Mouse (Mus musculus) kidney, adult 2 months (tissue): ENCODE measurements at regions not wholly inside any gene's neighbourhood (a gene's known extent, or its start where the extent isn't known, plus 50 kb on each side); places are given as distances from the start of the nearest gene placed in this dataset.
"Not testable (repeated sequence)": the region's sequence is repeated elsewhere in the genome, so short reads cannot be mapped to it uniquely, and the experiment has no call there.

Source experiments
- DNase-seq: peaks from one replicate; pipeline ENCODE4 v3.0.0; 2021
- H3K27ac ChIP-seq: fragments of 200-500 bp; 2 replicates; pipeline ENCODE4 v1.5.1; 2012; ENCODE audit warnings: low read depth, low read length, control low read depth, inconsistent platforms; ENCODE audit not compliant: insufficient read depth
- H3K27me3 ChIP-seq: fragments of 200-500 bp; replicated peaks from 2 replicates; pipeline ENCODE4 v1.6.1; 2012; ENCODE audit warnings: mild to moderate bottlenecking, moderate library complexity, low read length, inconsistent platforms; ENCODE audit not compliant: control insufficient read depth, insufficient read depth
- H3K36me3 ChIP-seq: fragments of 200-500 bp; 2 replicates; pipeline ENCODE4 v1.6.1; 2012; ENCODE audit warnings: mild to moderate bottlenecking, moderate library complexity, low read length, inconsistent platforms; ENCODE audit not compliant: control insufficient read depth, insufficient read depth
- H3K4me1 ChIP-seq: fragments of 200-500 bp; 2 replicates; pipeline ENCODE4 v1.6.1; 2011; ENCODE audit warnings: low read length; ENCODE audit not compliant: control insufficient read depth, insufficient read depth
- H3K4me3 ChIP-seq: fragments of 200-500 bp; 2 replicates; pipeline ENCODE4 v1.5.1; 2011; ENCODE audit warnings: mild to moderate bottlenecking, low read depth, low read length, control low read depth; ENCODE audit not compliant: insufficient read depth
- CTCF ChIP-seq: fragments of 200-500 bp; conservative IDR thresholded peaks from 2 replicates; pipeline ENCODE4 v1.5.1; 2011; ENCODE audit warnings: low read depth, mild to moderate bottlenecking, control low read depth, low read length, moderate library complexity, mixed read lengths; ENCODE audit not compliant: insufficient read depth, insufficient read length
- POLR2A ChIP-seq: fragments of 200-500 bp; IDR thresholded peaks from one replicate; pipeline ENCODE4 v1.6.1; 2011; ENCODE audit warnings: low read depth, low read length, control low read depth
- WGBS: fragments of 180-500 bp; shearing (Covaris S2); methylation state at CpG from one replicate; pipeline ENCODE4 v1.1.7; 2018; 5-methylcytosine and 5-hydroxymethylcytosine counted together

DNA sequence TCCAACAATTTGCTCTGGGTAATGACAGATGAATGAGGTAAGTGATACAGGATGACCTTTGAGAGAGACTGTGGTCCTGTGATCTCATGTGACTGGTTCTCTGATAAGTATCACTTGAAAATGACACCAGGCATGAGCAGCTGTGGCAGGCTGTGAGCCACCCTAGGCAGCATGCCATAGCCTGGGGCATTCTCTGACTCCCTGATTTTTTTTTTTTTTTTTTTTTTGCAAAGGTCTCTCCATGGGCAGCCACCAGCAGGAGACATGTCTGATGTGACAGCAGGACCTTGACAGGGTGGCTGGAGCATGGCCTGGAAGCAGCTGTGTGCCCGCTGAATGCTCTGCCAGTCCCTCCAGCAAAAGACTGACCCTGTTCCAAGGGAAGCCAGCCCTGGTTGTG lies 116.4 kb upstream of the Vldlr start:
- Histone ChIP-seq H3K36me3 (no peaks in the 10 kb centered on the region), H3K27me3 (no peaks in the 10 kb centered on the region), H3K4me1 (no peaks in the 10 kb centered on the region), H3K27ac (no peak overlapping the region), H3K4me3 (no peak overlapping the region)
- WGBS = 75% methylated on average over 1 of the region's 1 CpGs
- TF ChIP-seq POLR2A = no peak
- TF ChIP-seq CTCF = no peak
- peak; percentile 4 for DNase-seq

DNA sequence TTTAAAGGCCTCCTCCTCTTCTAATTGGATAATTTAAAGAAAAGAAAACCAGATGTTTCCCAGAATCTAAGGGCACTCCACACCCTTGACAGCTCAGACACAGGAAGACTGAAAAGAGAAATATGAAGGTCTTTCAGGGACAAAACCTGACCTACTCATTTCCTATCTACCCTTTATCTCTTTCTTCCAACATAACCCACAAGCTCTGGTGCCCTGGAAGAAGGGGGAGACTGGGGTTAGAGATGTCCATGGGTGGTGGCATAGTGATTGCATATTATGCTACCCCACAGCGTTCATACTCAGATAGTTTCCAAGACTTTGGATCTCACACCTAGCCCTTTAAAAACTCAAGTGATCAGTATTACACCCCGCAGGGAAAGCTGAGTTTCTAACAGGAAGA lies 105.8 kb upstream of the Vldlr start:
- Histone ChIP-seq H3K4me3 (no peak overlapping the region), H3K27me3 (no peaks in the 10 kb centered on the region), H3K36me3 (no peaks in the 10 kb centered on the region), H3K27ac (no peak overlapping the region), H3K4me1 (no peaks in the 10 kb centered on the region)
- TF ChIP-seq CTCF = no peak
- TF ChIP-seq POLR2A = no peak
- WGBS = 76% methylated on average over 2 of the region's 2 CpGs
- DNase-seq = no peak

DNA sequence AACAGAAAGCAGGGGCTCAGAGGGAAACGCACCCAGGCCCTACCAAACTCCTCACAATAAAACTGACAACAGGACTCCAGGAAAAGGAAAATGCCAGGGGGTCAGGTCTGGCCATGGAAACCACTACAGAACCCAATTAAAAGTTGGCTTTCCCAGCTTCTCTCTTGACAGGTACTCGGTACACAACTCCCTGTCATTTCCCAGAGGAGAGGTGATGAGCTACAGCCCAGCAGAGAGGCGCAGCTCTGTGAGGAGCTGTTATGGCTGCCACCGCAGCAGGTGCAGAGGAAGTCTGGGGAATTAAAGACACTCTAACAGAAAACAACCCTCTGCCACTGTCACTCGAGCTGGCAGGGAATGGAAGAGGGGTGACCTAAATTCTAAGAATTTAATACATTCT lies 95.4 kb upstream of the Vldlr start:
- TF ChIP-seq POLR2A = no peak
- TF ChIP-seq CTCF = no peak
- 75% methylated on average over 5 of the region's 5 CpGs for WGBS
- no peak overlapping the region for H3K27ac ChIP-seq

DNA sequence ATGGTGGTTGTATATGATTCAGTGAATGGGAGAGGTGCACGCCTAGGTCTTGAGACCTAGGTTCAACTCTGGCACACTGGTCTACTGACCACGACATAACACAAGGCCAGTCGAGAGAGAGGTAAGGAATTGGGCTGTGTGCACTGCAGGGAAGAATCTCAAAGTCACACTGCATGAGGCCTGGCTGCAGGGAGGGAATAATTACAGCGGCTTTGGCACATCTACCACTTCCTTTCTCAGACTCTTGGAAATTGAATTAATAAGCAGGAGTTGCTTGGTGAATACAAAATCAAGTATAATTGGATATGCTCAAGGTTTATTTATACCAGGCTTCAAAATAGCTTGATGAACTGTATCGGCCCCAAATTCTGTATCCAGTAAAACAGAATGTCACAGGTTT lies 93.9 kb upstream of the Vldlr start:
- H3K27me3 ChIP-seq = no peaks in the 10 kb centered on the region
- H3K4me3 ChIP-seq = no peak overlapping the region
- TF ChIP-seq POLR2A = no peak
- TF ChIP-seq CTCF = no peak
- DNase-seq = peak; percentile 7
- H3K4me1 ChIP-seq = no peaks in the 10 kb centered on the region
- H3K36me3 ChIP-seq = no peaks in the 10 kb centered on the region
- 76% methylated on average over 5 of the region's 5 CpGs for WGBS
- H3K27ac ChIP-seq = no peak overlapping the region

More for the DNA sequence above, 95.4 kb upstream of the Vldlr start:
- Histone ChIP-seq H3K36me3 (no peaks in the 10 kb centered on the region), H3K27me3 (no peaks in the 10 kb centered on the region), H3K4me1 (no peaks in the 10 kb centered on the region), H3K4me3 (no peak overlapping the region)
- DNase-seq = no peak

DNA sequence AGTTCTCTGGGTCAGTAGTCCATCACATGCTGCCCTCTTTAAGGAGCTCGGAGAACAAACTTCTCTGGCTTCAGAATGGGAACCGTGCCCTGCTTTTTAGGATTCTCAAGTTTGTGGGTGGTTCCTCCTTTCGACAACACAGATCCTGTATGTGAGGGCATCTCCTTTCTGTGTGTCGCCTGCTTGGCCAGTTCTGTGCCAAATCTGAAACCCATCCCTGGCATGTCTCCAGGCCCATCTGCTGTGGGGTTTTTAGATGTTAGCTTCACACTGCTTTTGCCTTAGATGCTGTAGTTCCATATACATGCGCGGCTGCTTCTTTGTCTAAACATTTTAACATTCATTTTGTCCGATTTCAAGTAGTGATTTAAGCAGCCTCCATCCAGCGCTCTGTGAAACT lies 93.0 kb upstream of the Vldlr start:
- H3K27me3 ChIP-seq = no peaks in the 10 kb centered on the region
- 62% methylated on average over 8 of the region's 8 CpGs for WGBS
- no peak overlapping the region for H3K4me3 ChIP-seq
- no peak for DNase-seq
- no peaks in the 10 kb centered on the region for H3K4me1 ChIP-seq
- H3K36me3 ChIP-seq = no peaks in the 10 kb centered on the region
- H3K27ac ChIP-seq = no peak overlapping the region
- TF ChIP-seq CTCF (no peak), POLR2A (no peak)

DNA sequence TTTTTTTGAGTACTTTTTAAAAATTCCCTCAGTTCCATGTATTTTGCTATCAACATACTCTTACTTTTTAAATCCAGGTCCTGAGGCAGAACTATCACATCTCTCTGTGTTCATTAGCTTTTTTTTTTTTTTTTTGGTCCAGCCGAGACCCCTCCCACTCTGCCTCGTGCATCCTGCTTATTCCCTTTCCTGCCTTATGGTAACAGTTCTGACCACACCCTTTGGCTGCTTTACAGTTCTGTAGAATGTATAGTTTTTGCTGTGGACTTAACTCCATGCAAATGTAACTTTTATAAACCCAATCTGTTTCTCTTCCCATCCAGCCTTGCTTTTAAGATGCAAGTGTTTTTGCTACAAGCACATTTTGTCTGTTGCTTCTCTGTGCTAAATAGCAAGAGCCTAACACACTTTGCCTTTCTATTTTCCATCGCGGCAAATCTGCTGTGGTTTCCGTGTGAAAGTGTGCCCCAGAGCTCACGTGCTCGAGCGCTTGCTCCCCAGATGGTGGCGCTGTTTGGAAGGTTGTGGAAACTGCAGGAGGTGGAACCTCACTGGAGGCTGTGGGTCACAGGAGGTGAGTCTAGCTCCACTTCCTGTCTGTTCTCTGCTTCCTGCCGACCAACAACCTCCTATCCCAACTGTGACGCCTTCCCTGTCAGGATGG lies 92.3 kb upstream of the Vldlr start:
- H3K4me1 ChIP-seq = no peaks in the 10 kb centered on the region
- H3K36me3 ChIP-seq = no peaks in the 10 kb centered on the region
- no peaks in the 10 kb centered on the region for H3K27me3 ChIP-seq
- TF ChIP-seq CTCF (peak; percentile 66), POLR2A (no peak)
- DNase-seq = peak; percentile 33
- no peak overlapping the region for H3K4me3 ChIP-seq
- no peak overlapping the region for H3K27ac ChIP-seq
- 66% methylated on average over 11 of the region's 11 CpGs for WGBS

DNA sequence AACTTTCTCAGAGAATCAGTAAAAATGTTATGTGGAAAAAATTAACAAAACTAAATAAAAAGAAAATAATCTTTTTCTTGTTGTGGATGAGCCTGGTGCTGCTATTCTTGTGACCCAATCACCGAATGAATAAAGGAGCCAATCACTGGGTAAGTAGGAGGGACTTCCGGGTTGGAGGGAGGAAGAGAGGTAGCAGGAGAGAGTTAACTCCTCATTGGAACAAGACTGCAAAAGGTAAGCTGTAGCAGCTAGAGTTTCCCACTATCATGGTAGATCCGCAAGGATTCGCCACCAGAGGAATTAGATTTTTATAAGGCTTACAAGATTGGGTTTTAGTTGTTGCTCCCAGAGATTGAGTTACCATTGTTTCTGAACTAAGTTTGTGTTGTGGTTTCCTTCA lies 87.8 kb upstream of the Vldlr start:
- WGBS = 95% methylated on average over 4 of the region's 4 CpGs
- H3K4me3 ChIP-seq, H3K4me1 ChIP-seq, DNase-seq, H3K27me3 ChIP-seq, H3K27ac ChIP-seq, H3K36me3 ChIP-seq: not testable (repeated sequence)
